Mouse (Mus musculus): ENCODE measurements at regions not wholly inside any gene's neighbourhood (a gene's known extent, or its start where the extent isn't known, plus 50 kb on each side); places are given as distances from the start of the nearest gene placed in this dataset.
"Not testable (repeated sequence)": the region's sequence is repeated elsewhere in the genome, so short reads cannot be mapped to it uniquely, and the experiment has no call there.

DNA sequence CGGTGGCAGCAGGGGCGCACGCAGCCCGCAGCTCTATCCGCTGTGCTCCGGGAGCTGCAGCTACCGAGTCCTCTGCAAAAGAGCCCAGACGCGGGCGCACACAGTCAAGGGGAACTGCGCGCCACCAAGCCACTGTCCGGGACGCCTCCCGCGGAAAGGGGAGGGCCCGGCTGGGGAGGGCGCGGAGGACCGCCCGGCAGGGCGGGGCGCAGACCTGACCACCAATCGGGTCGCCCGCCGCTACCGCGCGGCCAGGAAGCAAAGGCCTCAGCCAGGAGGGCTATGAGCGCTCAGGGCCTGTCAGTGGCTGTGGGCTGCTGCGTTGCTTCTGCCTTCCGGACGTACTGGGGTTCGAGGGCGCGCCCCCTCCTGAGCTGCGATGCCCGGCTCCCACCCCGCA is 1034.5 kb downstream of the Gm10330 start:
- H3K27ac ChIP-seq (ENCODE audit: low read length); H3K9me3 ChIP-seq (ENCODE audit: control insufficient read depth, low read length); H3K36me3 ChIP-seq (ENCODE audit: control insufficient read depth, insufficient read depth, low read length); ATAC-seq (ENCODE audit: low read depth); H3K27me3 ChIP-seq (ENCODE audit: control insufficient read depth, insufficient read depth, low read depth, low read length); H3K9ac ChIP-seq (ENCODE audit: low read length); H3K4me1 ChIP-seq (replicated peaks; ENCODE audit: control insufficient read depth, insufficient read depth, low read length): not testable (repeated sequence)
- 3% methylated on average over 30 of the region's 40 CpGs for WGBS
- Histone ChIP-seq H3K4me3 (ENCODE audit: low read length) (peak overlapping the region; percentile 36), H3K4me2 (ENCODE audit: low read depth, low read length) (peak overlapping the region; percentile 40)

GRCm38 (mm10) chr12:22745067-22745466 is 1035.0 kb downstream of the Gm10330 start:
- not testable (repeated sequence) for H3K27ac ChIP-seq (ENCODE audit: low read length); H3K27me3 ChIP-seq (ENCODE audit: control insufficient read depth, insufficient read depth, low read depth, low read length); ATAC-seq (ENCODE audit: low read depth); H3K9ac ChIP-seq (ENCODE audit: low read length); H3K36me3 ChIP-seq (ENCODE audit: control insufficient read depth, insufficient read depth, low read length); H3K9me3 ChIP-seq (ENCODE audit: control insufficient read depth, low read length); H3K4me1 ChIP-seq (replicated peaks; ENCODE audit: control insufficient read depth, insufficient read depth, low read length)
- Histone ChIP-seq H3K4me3 (ENCODE audit: low read length) (peak overlapping the region; percentile 36), H3K4me2 (ENCODE audit: low read depth, low read length) (peak overlapping the region; percentile 40)
- WGBS = 14% methylated on average over 25 of the region's 43 CpGs

Measured in lung, embryonic 16.5 days (tissue).